Mouse (Mus musculus) CH12.LX (cell line): ENCODE measurements around the gene Rab37. TPM values are rescaled to one million over a fixed set of nuclear protein-coding genes. Genes with fewer than 3 reads are reported as not detected.

Source experiments
- DNase-seq: peaks from one replicate; pipeline ENCODE4 v3.0.0-alpha.2; 2013; ENCODE audit errors: extremely low read depth
- H3K27ac ChIP-seq: 2 replicates; pipeline ENCODE4 v1.5.1; 2012; ENCODE audit warnings: low read depth, mild to moderate bottlenecking, control low read depth, moderate library complexity; ENCODE audit not compliant: insufficient read depth
- H3K27me3 ChIP-seq: replicated peaks from 2 replicates; pipeline ENCODE3; 2012; ENCODE audit warnings: inconsistent platforms
- H3K36me3 ChIP-seq, 2 experiments: replicated peaks in 1 of 2; 2 replicates each; pipeline versions ENCODE3 to v1.6.1; 2012; ENCODE audit warnings: inconsistent platforms in 1 of 2, low read length in 1 of 2, mild to moderate bottlenecking in 1 of 2, mixed read lengths in 1 of 2, moderate library complexity in 1 of 2; ENCODE audit not compliant: control insufficient read depth in 1 of 2, insufficient read depth in 1 of 2
- H3K4me1 ChIP-seq, 2 experiments: 2 replicates each; pipeline ENCODE4 v1.6.1; 2012; ENCODE audit warnings: inconsistent platforms in 1 of 2, moderate library complexity in 1 of 2; ENCODE audit not compliant: insufficient read depth in 2 of 2, control insufficient read depth in 1 of 2
- H3K4me2 ChIP-seq: 2 replicates; pipeline ENCODE4 v1.6.1; 2012; ENCODE audit warnings: low read depth, mild to moderate bottlenecking, control low read depth; ENCODE audit not compliant: poor library complexity, insufficient read depth, severe bottlenecking
- H3K4me3 ChIP-seq, 3 experiments: fragments of 150-350 bp in 1 of 3; sonication (generic) in 1 of 3; replicated peaks in 1 of 3; 2 replicates each; pipeline versions ENCODE3 to v1.5.1; 2011 to 2012; ENCODE audit warnings: low read depth in 2 of 3, low read length in 2 of 3, mild to moderate bottlenecking in 2 of 3, moderate library complexity in 2 of 3, control low read depth in 1 of 3, improper control_type of control experiment in 1 of 3, inconsistent platforms in 1 of 3, mixed read lengths in 1 of 3; ENCODE audit not compliant: poor library complexity in 1 of 3
- H3K79me2 ChIP-seq: replicated peaks from 2 replicates; pipeline ENCODE4 v1.6.1; 2012; ENCODE audit warnings: mild to moderate bottlenecking, moderate library complexity; ENCODE audit not compliant: control insufficient read depth, poor library complexity, insufficient read depth, severe bottlenecking; ENCODE audit errors: extremely low read depth
- H3K9ac ChIP-seq: 2 replicates; pipeline ENCODE4 v1.6.1; 2012; ENCODE audit warnings: low read depth, mild to moderate bottlenecking, control low read depth, moderate library complexity; ENCODE audit not compliant: insufficient read depth
- H3K9me3 ChIP-seq: replicated peaks from 2 replicates; pipeline ENCODE3; 2012; ENCODE audit warnings: low read length, inconsistent platforms, mixed read lengths
- CHD2 ChIP-seq: IDR thresholded peaks from 2 replicates; pipeline ENCODE4 v1.6.1; 2011; ENCODE audit warnings: low read length, improper control_type of control experiment
- ETS1 ChIP-seq: conservative IDR thresholded peaks from 2 replicates; pipeline ENCODE4 v1.6.1; 2012; ENCODE audit warnings: low read depth, mild to moderate bottlenecking, inconsistent platforms, low read length, improper control_type of control experiment, moderate library complexity
- GABPA ChIP-seq: IDR thresholded peaks from 2 replicates; pipeline ENCODE4 v1.6.1; 2012; ENCODE audit warnings: low read depth, low read length, improper control_type of control experiment, inconsistent platforms; ENCODE audit not compliant: insufficient replicate concordance
- HCFC1 ChIP-seq: IDR thresholded peaks from 2 replicates; pipeline ENCODE4 v1.6.1; 2012; ENCODE audit warnings: low read depth, mild to moderate bottlenecking, inconsistent platforms, low read length, improper control_type of control experiment
- JUN ChIP-seq: IDR thresholded peaks from 2 replicates; pipeline ENCODE4 v1.6.1; 2011; ENCODE audit warnings: low read depth, mild to moderate bottlenecking, low read length, improper control_type of control experiment, moderate library complexity; ENCODE audit not compliant: insufficient read depth
- KAT2A ChIP-seq: IDR thresholded peaks from 2 replicates; pipeline ENCODE4 v1.6.1; 2012; ENCODE audit warnings: low read length, improper control_type of control experiment, inconsistent platforms; ENCODE audit not compliant: insufficient replicate concordance
- MAFK ChIP-seq: IDR thresholded peaks from 2 replicates; pipeline ENCODE4 v1.6.1; 2011; ENCODE audit warnings: low read length, improper control_type of control experiment; ENCODE audit not compliant: insufficient replicate concordance
- MAX ChIP-seq: IDR thresholded peaks from 2 replicates; pipeline ENCODE4 v1.6.1; 2011; ENCODE audit warnings: low read length, improper control_type of control experiment
- MAZ ChIP-seq: IDR thresholded peaks from 2 replicates; pipeline ENCODE4 v1.6.1; 2012; ENCODE audit warnings: low read depth, mild to moderate bottlenecking, inconsistent platforms, low read length, improper control_type of control experiment, moderate library complexity
- MEF2A ChIP-seq: IDR thresholded peaks from 2 replicates; pipeline ENCODE4 v1.6.1; 2014; ENCODE audit warnings: low read depth, mild to moderate bottlenecking, inconsistent platforms, low read length, improper control_type of control experiment, borderline replicate concordance
- NELFE ChIP-seq: IDR thresholded peaks from 2 replicates; pipeline ENCODE4 v1.6.1; 2011; ENCODE audit warnings: low read depth, low read length, improper control_type of control experiment
- PAX5 ChIP-seq: IDR thresholded peaks from 2 replicates; pipeline ENCODE4 v1.6.1; 2012; ENCODE audit warnings: low read length, inconsistent platforms, mixed read lengths
- POLR2AphosphoS2 ChIP-seq: IDR thresholded peaks from 2 replicates; pipeline ENCODE4 v1.6.1; 2011; ENCODE audit warnings: low read depth, low read length, improper control_type of control experiment
- RAD21 ChIP-seq: IDR thresholded peaks from 2 replicates; pipeline ENCODE4 v1.6.1; 2011; ENCODE audit warnings: low read depth, mild to moderate bottlenecking, low read length, improper control_type of control experiment, moderate library complexity
- RCOR1 ChIP-seq: conservative IDR thresholded peaks from 2 replicates; pipeline ENCODE4 v1.6.1; 2012; ENCODE audit warnings: low read depth, mild to moderate bottlenecking, inconsistent platforms, low read length, improper control_type of control experiment
- SIN3A ChIP-seq: IDR thresholded peaks from 2 replicates; pipeline ENCODE4 v1.6.1; 2012; ENCODE audit warnings: low read length, improper control_type of control experiment, inconsistent platforms
- TCF12 ChIP-seq: IDR thresholded peaks from 2 replicates; pipeline ENCODE4 v1.6.1; 2014; ENCODE audit warnings: low read depth, mild to moderate bottlenecking, inconsistent platforms, low read length, improper control_type of control experiment
- UBTF ChIP-seq: IDR thresholded peaks from 2 replicates; pipeline ENCODE4 v1.6.1; 2012; ENCODE audit warnings: low read depth, mild to moderate bottlenecking, inconsistent platforms, low read length, improper control_type of control experiment, moderate library complexity
- ZC3H11A ChIP-seq: IDR thresholded peaks from 2 replicates; pipeline ENCODE4 v1.6.1; 2012; ENCODE audit warnings: low read depth, mild to moderate bottlenecking, inconsistent platforms, low read length, improper control_type of control experiment
- ZKSCAN1 ChIP-seq: IDR thresholded peaks from 2 replicates; pipeline ENCODE4 v1.6.1; 2012; ENCODE audit warnings: low read depth, inconsistent platforms, low read length, improper control_type of control experiment, borderline replicate concordance
- ZNF384 ChIP-seq: IDR thresholded peaks from 2 replicates; pipeline ENCODE4 v1.6.1; 2012; ENCODE audit warnings: low read depth, low read length, improper control_type of control experiment, inconsistent platforms
- dilution Hi-C: fragments of 300-500 bp; cut with MboI; formaldehyde crosslinking; loops from 2 replicates; pipeline ENCODE4 v1.14.3; 2020; ENCODE audit warnings: low sequenced_read_pairs; ENCODE audit not compliant: extremely low pct_unique_long_range_greater_than_20kb, extremely low pct_ligation_motif_present
- in situ Hi-C: fragments of 300-500 bp; cut with MboI; formaldehyde crosslinking; loops from 3 replicates; pipeline ENCODE4 v1.14.3; 2019; ENCODE audit warnings: low sequenced_read_pairs, low pct_ligation_motif_present, low pct_unique_long_range_greater_than_20kb, mixed read lengths
- polyA plus RNA-seq: library from polyadenylated mRNA; unstranded; fragments of >175 nt; gene quantifications from 2 replicates; pipeline ENCODE4 v1.2.1, GENCODE M21; 2012; ENCODE audit warnings: low read depth; ENCODE audit not compliant: insufficient read length
- total RNA-seq, 2 experiments: library from RNA; depleted of rRNA; stranded (reverse); fragments of 300-350 nt in 1 of 2; fragments of >200 nt in 1 of 2; gene quantifications; 2 replicates each; pipeline ENCODE4 v1.2.3; 2012 to 2014

Gene Rab37
- total and polyA plus RNA-seq, 3 experiments: 2.0 to 3.6 (median 2.3) TPM

DNA sequence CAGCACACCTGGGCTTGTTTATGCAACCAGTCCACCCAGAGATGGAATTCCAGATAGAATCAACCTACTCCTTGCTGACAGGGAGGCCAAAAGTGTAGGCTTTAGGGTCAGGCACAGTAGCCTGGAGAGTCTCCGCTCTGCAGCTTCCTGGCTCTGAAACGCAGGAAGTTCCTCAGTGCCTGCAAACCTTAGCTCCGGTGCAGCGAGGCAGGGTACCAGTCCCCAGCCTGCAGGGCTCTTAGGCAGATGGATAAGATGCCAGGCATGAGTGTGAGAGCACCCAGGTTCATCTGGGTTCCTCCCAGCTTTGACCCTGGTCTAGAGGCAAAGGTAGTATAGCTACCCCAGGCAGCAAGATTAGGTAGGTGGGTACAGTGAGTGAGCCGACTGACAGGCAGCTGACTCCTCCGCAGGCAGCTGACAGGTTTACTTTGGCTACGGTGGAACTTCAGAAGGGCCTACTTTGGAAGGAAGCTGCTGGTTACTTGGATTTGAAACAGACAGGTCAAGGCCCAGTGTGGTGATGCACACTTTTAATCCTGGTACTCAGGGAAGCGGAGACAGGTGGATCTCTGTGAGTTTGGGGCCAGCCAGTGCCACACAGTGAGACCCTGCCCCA, 76.5 kb downstream of the Rab37 start (continued):
- no peak for TF ChIP-seq POLR2AphosphoS2

DNA sequence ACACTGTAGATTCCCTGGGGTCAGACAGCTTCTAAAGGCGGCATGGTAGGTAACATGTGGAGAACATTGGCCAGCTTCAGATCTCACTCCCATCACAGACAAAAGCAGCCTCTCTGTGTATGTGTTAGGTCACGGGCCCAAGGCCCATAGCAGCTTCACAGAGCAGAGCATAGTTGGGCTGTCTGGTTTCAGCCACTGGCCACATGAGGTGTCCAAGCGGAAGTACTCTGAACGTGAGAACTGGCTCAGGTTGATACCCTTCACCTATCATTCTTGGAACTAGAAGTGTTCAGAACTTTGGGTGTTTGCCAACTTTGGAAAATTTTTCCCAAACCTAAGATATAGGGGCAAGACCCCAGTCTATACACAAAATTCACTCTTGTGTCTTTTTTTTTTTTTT, 78.2 kb downstream of the Rab37 start:
- Histone ChIP-seq H3K4me3 (no peak overlapping the region), H3K79me2 (peaks cover 37% of the 10 kb centered on the region), H3K36me3 (peaks cover 7 to 61% of the 10 kb centered on the region in 2 experiments), H3K9ac (no peak overlapping the region), H3K27ac (no peak overlapping the region), H3K9me3 (no peaks in the 10 kb centered on the region), H3K4me1 (peaks cover 38 to 58% of the 10 kb centered on the region in 2 experiments), H3K27me3 (no peaks in the 10 kb centered on the region), H3K4me2 (no peak overlapping the region)
- no peak for DNase-seq
- dilution Hi-C loops: no loop called here
- in situ Hi-C loops: no loop called here
- no peak for TF ChIP-seq RCOR1
- no peak for TF ChIP-seq RAD21
- no peak for TF ChIP-seq NELFE

DNA sequence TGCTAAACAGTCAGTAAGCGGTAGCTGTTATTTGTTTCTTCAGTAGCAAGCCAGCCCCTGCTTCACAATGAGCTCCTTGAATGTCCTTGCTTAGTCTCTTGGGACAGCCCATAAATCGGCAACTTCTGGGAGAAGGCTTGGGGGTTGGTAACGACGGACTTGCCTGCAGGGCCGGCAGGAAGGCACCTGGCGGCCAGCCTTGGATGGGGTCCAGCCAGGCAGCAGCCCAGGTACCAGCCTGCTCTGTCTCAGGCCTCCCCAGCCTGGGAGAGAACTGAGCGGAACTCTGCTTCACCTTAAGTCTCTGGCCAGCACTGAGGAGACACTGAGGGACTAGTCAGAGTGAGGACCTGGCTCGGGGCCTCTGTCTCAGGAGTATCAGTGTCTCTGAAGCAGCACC, 79.9 kb downstream of the Rab37 start:
- dilution Hi-C loops: no loop called here
- Histone ChIP-seq H3K9ac (no peak overlapping the region), H3K27ac (no peak overlapping the region), H3K4me1 (peaks cover 34 to 50% of the 10 kb centered on the region in 2 experiments)
- in situ Hi-C loops: no loop called here
- TF ChIP-seq SIN3A (0 out of 2 replicates have a peak, but pooled peaks have one; percentile 22), ZNF384 (no peak), CHD2 (no peak), MAX (no peak), ETS1 (no peak), MAZ (no peak)
- TF ChIP-seq, all 38 proteins: peak for 1
- H3K4me2 ChIP-seq: no peak overlapping the region
- no peak overlapping the region for H3K4me3 ChIP-seq
- peaks cover 12 to 68% of the 10 kb centered on the region in 2 experiments for H3K36me3 ChIP-seq
- H3K9me3 ChIP-seq: no peaks in the 10 kb centered on the region
- no peak for DNase-seq
- no peaks in the 10 kb centered on the region for H3K27me3 ChIP-seq
- H3K79me2 ChIP-seq: peaks cover 20% of the 10 kb centered on the region

DNA sequence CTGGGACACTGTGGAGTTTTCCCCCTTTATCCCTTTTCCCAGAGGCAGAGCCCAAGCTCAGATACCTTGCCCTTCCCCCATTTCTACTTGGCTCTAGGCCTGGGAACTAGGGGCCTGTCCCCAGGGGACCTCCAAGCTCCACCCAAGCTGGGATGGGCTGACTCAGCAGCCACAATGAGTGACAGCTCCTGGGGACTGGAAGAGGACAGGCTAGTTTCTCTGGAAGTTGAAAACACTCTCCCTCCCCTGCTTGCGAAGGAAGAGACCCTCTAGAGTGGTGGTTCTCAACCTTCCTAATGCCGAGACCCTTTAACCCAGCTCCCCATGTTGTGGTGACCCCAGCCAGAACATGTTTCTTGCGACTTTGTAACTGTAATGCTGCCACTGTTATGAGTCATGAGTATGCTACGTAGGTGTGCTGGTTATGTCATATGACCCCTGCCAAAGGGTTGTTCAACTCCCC, 81.6 kb downstream of the Rab37 start:
- dilution Hi-C loops: no loop called here
- DNase-seq: peak; percentile 75
- peaks cover 27 to 69% of the 10 kb centered on the region in 2 experiments for H3K36me3 ChIP-seq
- peak overlapping the region; percentile 88 for H3K4me2 ChIP-seq
- peak overlapping the region; percentile 84 for H3K27ac ChIP-seq
- H3K9me3 ChIP-seq: no peaks in the 10 kb centered on the region
- peak overlapping the region; percentile 9 for H3K9ac ChIP-seq
- peaks cover 33 to 42% of the 10 kb centered on the region in 2 experiments for H3K4me1 ChIP-seq
- peak overlapping the region; percentile 4 to 43 (median 14) for H3K4me3 ChIP-seq
- 0 out of 2 replicates have a peak, but pooled peaks cover 7% of the 10 kb centered on the region for H3K79me2 ChIP-seq
- in situ Hi-C loops: no loop called here
- no peaks in the 10 kb centered on the region for H3K27me3 ChIP-seq
- no peak for TF ChIP-seq HCFC1
- peak; percentile 31; the same call in 1 of the 2 replicates for TF ChIP-seq SIN3A
- TF ChIP-seq UBTF: no peak
- 0 out of 2 replicates have a peak, but pooled peaks have one; percentile 3 for TF ChIP-seq KAT2A
- TF ChIP-seq ZC3H11A: no peak
- TF ChIP-seq GABPA: no peak
- TF ChIP-seq RCOR1: no peak
- TF ChIP-seq MAX: no peak
- TF ChIP-seq JUN: peak; percentile 48
- TF ChIP-seq MAZ: no peak; the same call in 1 of the 2 replicates
- TF ChIP-seq ZNF384: no peak
- TF ChIP-seq MEF2A: no peak; the same call in 1 of the 2 replicates
- no peak for TF ChIP-seq POLR2AphosphoS2
- TF ChIP-seq PAX5: no peak
- peak; percentile 95 for TF ChIP-seq MAFK
- TF ChIP-seq ZKSCAN1: no peak
- TF ChIP-seq TCF12: no peak; the same call in 1 of the 2 replicates
